Mouse (Mus musculus): ENCODE results near the gene Arhgap24. TPM values are rescaled to one million over a fixed set of nuclear protein-coding genes. Genes with fewer than 3 reads are reported as not detected.

Arhgap24 gene
- total RNA-seq, 1 experiment from 2014 or later: 32.9 TPM

DNA sequence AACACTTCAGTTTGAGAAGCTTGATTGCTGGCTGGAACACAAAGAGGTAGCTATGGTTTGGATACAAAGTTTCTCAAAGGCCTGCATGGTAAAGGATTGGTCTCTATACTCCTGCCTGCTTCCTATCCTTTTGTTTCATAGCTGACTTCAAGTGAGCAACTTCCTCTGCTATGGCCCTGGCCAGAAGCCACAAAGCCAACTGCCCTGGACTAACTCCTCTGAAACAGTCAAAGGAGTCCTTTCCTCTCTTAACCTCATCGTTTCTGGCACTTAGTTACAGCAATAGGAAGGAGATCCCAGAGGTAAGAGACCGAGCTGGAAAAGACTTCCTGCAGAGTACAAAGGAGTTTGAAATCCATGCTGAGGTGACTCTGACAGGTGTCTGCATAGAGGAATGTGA is 224.0 kb downstream of the Arhgap24 start:
- no peak for ATAC-seq (ENCODE audit: extremely low read depth, insufficient number of reproducible peaks, low FRiP score, poor library complexity, severe bottlenecking)

DNA sequence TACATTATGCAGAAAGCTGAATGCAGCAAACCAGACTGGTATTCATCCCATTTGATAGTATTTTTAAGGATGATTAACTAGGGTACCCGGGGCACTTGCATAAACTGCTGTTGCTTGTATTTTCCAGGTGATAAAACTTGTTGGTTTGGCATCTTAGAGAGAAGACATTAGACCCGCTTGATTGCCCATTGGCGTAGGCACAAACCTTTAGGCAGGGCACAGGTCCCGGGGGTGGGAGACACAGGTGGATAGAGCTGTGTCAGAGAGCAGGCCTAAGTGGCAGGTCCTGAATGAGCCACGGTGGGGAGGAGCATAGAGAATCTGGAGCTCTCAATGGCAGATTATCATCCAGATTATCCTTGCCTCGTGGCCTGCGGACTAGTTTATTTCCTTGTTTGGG is 229.1 kb downstream of the Arhgap24 start:
- no peak for ATAC-seq (ENCODE audit: extremely low read depth, insufficient number of reproducible peaks, low FRiP score, poor library complexity, severe bottlenecking)

DNA sequence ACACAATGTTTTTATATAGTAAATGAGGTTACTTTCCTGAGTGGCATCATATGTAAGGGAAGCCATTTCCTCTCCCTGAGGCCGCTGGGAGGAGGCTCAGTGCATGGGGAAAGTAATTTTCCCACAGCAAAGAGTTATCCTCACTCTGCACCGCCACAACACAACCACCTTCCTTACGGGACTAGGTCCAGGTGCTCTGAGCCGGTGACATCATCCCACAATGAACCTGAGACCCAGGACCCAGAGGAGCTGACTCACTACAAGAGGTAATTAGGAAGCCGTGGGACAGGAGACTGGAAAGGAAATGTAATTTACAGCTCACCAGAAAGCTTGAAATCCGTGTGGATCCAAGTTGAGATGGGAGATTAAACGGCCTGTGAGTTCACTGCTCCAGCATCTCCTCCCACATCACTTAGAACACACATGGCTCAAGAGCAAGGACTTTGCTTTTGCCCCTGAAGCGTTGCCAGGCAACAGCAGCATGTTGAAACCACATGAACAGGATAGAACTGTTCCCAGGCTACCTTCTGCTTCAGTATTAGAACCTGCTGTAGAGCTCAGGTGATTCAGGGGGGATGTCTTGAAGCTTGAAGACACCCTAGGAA is 238.3 kb downstream of the Arhgap24 start:
- no peak for ATAC-seq (ENCODE audit: extremely low read depth, insufficient number of reproducible peaks, low FRiP score, poor library complexity, severe bottlenecking)

DNA sequence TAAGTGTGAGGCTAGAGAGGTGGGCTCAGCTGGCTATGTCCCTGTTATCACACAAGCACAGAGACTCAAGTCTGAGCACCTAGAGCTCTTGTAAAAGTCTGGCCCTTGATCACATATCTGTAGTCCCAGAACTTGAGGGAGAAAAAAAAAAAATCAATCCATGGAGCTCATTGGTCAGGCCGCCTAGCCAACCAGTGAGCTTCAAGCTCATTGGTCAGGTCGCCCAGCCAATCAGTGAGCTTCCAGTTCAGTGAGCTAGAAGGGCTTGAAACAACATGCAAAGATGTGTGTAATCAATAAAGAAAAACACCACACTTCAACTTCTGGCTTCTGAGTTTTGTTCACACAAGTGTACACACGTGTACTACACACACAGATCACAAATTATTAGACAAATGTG is 242.4 kb downstream of the Arhgap24 start:
- no peak for ATAC-seq (ENCODE audit: extremely low read depth, insufficient number of reproducible peaks, low FRiP score, poor library complexity, severe bottlenecking)

DNA sequence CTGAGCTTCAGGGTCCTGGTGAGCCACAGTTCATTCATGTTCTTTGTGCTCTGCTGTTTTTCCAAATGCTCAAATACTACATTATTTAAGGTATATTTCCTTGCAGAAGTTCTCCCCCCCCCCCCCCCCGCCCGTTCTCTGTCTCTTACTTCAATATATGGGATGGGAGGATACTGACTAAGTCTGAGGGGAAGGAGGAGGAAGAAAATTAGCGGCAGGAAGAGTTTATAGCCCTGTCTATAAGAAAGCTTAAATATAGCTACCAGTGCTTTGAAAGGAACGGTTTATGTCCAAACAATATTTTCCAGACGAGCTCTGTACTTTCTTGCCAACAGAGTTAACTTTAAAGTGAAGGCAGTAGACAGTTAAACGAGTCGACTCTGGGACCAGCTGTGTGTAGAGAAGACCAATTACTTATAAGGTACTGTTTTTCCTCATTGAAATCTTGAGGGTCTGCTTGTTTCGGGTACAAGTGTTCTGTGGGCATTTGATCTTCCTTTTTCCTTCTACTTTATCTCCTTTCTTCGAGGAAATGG is 243.7 kb downstream of the Arhgap24 start:
- ATAC-seq (ENCODE audit: extremely low read depth, insufficient number of reproducible peaks, low FRiP score, poor library complexity, severe bottlenecking): no peak

DNA sequence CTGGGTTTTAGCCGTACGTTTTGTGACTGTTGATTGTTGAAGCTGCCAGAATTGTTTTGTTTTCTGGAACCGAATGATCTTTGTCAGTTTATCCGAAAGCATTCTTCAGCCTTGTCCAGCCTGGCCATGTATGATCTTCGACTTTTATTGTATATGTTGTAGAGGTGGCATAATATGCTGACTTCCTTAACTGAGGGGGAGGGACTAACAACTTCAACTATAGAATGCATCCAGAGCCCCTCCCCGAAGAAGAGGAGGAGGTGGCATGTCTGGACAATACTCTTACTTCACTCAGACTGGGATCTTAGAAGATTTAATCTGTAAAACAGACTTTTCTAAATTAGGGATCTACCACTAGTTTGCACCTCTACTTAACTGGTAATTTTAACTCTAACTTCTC is 244.2 kb downstream of the Arhgap24 start:
- ATAC-seq (ENCODE audit: extremely low read depth, insufficient number of reproducible peaks, low FRiP score, poor library complexity, severe bottlenecking): no peak

DNA sequence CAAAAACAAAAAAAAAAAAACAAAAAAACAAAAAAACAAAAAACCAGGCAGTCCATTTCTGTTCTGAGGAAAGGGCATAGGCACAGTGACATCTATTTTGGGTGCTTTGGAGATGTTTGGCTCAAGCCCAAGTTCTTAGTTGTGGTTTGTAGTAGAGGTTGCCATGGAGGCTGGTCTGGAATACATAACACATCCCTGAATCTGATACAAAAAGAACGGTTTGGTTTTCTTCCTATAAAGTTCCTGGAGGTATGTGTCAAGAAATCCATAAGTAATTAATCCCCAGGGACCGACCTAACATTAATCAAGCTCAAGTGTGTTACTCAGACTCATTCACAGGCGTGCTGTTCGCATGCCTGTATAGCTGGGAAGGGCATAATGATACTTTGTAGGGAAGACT is 245.8 kb downstream of the Arhgap24 start:
- no peak for ATAC-seq (ENCODE audit: extremely low read depth, insufficient number of reproducible peaks, low FRiP score, poor library complexity, severe bottlenecking)

DNA sequence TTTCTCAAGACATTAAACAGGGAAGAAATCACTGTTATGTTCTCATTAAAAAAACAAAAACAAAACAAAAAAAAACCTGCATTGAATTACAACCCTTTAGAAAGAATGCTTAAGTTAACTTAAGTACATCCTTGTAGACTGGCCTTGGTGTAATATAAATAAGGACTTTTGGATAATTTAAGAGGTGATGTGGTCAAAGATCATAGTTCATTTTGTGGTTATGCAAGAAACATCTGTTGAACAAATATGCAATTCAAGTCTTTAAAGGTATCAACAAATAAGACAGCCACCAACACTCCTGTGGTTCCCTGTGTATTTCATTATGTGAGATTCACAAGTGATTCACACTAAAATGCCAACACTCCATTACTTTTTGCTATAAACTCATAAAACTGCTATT is 247.3 kb downstream of the Arhgap24 start:
- ATAC-seq (ENCODE audit: extremely low read depth, insufficient number of reproducible peaks, low FRiP score, poor library complexity, severe bottlenecking): no peak

DNA sequence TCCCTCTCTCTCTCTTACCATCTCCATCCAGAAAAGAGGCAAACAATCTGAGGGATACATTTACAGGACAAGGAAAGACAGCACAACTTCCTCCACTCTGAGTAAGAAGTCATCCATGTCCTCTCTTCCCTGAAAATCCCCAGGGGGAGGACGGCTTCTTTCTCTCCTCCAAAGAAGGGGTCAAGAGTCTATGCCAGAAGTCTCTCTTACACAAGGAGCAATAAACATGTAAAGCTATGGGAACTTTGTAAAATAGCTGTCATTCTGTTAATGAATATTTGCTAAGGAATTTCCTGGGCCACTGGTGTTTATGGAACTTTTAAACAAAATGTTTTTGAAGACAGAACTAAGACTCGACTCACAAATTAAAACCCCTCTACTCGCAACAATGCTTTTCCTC is 248.3 kb downstream of the Arhgap24 start:
- ATAC-seq (ENCODE audit: extremely low read depth, insufficient number of reproducible peaks, low FRiP score, poor library complexity, severe bottlenecking): no peak

DNA sequence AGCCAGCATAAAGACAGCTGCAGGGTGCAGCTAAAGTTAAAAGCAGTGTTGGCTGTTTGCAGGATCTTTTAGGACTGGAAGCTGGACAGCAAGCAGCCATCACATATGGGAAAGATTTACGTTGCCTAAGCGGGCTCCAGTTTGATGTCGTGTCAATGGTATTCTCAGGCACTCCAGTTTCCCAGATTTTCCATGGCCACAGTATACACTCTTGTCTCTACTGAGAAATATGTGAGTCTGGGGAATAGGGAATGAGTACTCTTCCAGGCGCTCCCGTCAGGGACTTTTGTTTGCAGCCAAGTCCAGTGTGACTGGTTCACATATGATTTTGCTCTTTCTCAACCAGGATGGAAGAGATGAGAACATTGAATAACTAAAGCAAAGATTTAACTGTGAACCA is 254.9 kb downstream of the Arhgap24 start:
- no peak for ATAC-seq (ENCODE audit: extremely low read depth, insufficient number of reproducible peaks, low FRiP score, poor library complexity, severe bottlenecking)

DNA sequence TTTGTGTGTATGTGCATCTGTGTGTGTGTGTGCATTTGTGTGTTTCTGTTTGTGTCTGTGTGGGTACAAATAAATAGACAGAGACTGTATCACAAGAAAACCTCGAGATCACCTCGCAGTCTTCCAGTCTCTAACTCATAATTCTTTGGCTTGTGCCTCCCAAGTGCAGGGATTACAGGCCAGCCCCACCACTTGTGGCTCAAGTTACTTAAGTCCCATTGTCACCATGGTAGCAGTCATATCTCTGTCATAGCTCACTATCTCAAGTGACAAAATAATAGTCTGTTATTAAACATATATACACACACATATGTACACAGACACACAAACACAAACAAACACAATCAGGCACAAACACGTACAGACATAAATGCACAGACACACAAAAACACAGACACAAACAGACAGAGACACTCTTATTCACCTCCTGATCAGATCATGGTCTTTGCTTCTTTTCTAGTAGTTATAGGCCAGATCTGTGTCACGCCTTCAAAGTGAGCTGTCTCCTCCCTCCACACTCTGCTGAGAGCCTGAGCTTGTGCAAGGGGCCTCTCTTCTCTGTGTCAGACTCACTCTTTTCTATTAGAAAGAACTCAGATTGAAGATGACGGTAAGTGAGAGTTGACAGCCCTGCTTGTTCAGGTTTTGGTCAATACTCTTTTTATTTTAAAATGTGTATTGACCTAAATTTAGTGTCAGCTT is 261.5 kb downstream of the Arhgap24 start:
- no peak for ATAC-seq (ENCODE audit: extremely low read depth, insufficient number of reproducible peaks, low FRiP score, poor library complexity, severe bottlenecking)

DNA sequence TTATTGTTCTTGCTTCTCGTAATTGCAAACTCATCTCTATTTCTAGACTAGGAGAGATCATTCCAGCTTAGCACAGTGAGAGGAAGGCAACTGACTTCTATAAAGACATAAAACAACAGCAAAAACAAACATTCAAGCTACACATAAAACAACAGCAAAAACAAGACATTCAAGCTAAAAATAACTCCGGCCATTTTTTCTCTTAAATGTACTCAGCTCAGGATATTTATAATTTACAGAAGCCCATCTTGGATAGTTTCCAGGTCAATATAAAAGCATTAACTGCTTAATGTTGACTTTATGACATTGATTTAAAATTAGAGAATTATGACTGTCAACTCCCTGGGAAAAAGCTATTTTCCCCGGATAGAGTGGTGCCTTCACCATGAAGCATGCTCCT is 262.2 kb downstream of the Arhgap24 start:
- no peak for ATAC-seq (ENCODE audit: extremely low read depth, insufficient number of reproducible peaks, low FRiP score, poor library complexity, severe bottlenecking)

DNA sequence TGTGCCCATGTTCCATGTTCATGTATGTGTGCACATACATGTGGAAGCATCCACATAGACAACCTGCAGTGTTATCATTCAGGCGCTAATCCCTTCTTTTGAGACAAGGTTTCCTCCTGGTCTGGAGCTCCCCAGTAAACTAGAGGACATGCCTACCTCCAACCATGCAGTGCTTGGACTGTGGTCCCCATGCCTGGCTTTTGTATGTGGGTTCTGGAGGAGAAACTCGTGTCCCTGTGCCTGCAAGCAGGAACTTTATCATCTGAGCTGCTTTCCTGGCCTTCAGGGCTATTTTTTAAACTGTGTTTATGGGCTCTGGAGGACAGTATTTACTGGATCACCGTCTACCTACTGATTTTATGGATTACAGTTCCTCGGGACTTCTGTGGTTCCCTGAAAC is 262.9 kb downstream of the Arhgap24 start:
- no peak for ATAC-seq (ENCODE audit: extremely low read depth, insufficient number of reproducible peaks, low FRiP score, poor library complexity, severe bottlenecking)

DNA sequence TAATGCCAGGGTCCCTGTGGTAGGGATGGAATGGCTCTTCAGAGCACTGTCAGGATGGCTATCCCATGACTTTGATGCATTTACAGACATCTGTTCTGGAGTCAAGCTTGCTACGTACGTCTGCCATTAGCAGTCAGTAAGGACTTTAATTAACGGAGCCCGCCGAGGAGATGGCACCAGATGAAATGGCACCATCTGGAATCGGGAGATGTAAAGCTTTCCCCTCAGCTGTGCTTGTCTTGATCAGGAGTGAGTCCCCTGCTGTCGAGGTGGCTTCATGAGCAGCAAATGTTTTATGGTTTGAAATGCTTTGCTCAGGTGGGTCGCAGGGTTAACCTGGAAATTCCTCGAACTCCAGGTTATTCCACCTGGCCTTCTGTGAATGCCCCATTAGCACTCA is 267.0 kb downstream of the Arhgap24 start:
- no peak for ATAC-seq (ENCODE audit: extremely low read depth, insufficient number of reproducible peaks, low FRiP score, poor library complexity, severe bottlenecking)

DNA sequence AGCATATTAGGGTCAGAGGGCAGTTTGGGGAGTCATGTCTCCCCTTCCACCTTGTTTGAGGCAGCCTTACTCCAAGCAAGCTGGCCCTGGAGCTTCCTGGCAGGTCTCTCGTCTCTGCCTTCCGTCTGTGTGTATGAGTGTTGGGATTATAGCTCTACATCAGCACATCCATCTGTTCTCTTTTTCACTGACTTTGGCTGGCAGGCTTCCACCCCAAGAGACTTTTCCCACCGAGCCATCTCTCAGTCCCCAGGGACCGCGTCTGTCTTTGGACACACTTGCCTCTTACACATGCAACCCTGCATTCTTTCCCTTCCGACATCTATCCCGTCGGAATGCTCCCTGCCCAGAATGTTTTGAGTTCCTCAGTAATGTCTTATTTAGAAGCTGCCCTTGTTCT is 267.8 kb downstream of the Arhgap24 start:
- no peak for ATAC-seq (ENCODE audit: extremely low read depth, insufficient number of reproducible peaks, low FRiP score, poor library complexity, severe bottlenecking)

DNA sequence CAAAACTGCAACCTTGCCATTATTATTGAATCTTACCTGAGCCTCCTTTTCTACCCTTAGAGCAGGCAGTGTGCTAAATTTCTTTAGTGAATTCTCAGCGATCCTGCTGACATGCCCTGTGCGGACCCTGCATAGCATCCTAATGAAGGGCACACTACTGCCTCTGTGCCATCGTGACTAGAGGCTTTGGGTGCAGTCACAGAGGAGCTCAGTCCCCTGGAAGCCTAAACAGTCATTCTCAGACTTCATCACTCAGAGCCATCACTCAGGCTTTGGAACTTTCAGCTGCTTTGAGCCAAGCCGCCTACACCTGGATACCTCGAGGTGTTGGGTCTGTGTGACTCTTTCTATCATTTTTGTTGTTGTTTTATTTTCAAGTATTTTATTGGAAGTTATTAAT is 269.5 kb downstream of the Arhgap24 start:
- ATAC-seq (ENCODE audit: extremely low read depth, insufficient number of reproducible peaks, low FRiP score, poor library complexity, severe bottlenecking): no peak

DNA sequence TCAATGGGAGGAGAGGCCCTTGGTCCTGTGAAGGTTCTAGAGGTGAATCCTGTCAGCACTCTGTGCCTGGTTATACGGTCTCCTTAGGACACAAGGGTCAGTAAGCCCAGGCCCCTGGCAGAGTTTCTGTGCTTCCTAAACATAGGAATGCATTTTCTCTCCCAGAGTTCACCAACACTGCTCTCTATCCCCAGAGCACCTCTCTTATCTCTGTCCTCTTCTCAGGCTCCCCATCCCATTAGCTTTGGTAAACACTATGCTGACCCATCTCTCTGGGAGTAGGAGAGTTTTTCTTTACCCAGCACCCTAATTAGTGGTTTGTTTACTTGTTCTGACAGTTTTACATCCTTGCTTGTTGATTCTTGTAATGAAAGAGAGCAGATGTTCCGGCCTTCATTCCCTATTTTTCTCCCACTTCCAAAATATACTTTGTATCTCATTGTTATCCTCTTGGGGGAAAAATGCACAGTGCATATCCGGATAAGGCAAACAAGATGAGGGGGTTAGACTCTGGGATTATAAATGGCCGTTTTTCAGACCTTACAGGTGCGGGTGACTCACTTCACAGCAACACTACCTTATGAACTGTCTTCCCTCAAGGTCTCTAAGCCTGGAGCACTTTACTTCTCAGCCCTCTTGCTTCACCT is 270.6 kb downstream of the Arhgap24 start:
- ATAC-seq (ENCODE audit: extremely low read depth, insufficient number of reproducible peaks, low FRiP score, poor library complexity, severe bottlenecking): no peak

DNA sequence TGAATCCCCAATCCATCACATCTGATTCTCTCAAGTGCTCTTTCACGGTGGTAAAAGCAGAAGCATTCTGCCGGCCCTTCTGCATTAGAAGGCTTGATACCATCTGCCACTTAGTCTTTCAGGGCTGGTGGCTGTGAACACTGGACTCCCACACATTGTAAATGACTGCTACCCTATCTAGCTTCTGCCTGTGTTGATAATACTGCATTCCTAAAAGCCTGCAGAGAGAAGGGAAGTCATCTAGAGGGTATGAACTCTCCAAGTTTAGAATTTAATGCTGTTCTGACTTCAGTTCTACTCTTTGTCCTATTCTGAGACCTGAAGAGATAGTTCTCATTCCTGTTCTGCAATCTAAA is 271.1 kb downstream of the Arhgap24 start:
- no peak for ATAC-seq (ENCODE audit: extremely low read depth, insufficient number of reproducible peaks, low FRiP score, poor library complexity, severe bottlenecking)

DNA sequence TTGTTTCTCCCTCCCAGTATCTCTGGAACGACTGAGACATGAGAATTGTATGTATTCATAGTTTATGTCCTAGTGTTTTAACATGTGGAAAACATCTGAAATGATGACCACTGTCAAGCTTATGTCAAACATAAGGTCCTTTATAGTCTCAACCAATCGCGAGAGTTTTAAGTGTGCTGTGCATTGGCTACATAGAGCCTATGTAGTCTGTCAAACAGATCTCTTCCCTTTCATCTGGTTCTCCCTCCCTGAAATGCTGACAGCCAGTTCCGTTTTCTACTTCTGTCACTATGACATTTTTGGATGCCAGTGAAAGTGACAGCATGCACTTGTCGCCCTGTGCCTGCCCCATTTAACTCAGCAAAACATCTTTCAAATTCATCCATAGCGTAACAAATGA is 275.8 kb downstream of the Arhgap24 start:
- no peak for ATAC-seq (ENCODE audit: extremely low read depth, insufficient number of reproducible peaks, low FRiP score, poor library complexity, severe bottlenecking)

DNA sequence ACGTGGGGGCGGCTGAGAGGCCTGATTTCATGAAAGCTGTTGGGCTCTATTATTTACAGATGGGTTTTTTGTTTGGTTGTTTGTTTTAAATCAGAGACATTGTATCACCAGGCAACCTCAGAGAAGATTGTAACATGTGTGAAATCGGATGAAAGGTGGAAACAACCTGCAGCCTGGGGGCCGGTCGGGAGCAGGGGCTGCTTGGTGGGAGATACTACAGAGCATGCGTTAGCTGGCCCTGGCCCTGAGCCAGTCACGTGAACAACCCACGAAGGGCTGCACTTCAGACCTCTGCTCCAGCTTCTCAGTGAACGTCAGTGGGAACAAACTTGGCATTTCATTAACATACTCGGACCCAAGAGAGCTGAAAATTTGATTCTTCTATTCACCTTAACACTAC is 284.5 kb downstream of the Arhgap24 start:
- ATAC-seq (ENCODE audit: extremely low read depth, insufficient number of reproducible peaks, low FRiP score, poor library complexity, severe bottlenecking): no peak
